Mouse (Mus musculus): ENCODE data around the gene Chaf1a. TPM values are rescaled to one million over a fixed set of nuclear protein-coding genes. Genes with fewer than 3 reads are reported as not detected.

The Chaf1a gene
- 23.5 and 25.0 TPM in 2 replicates for polyA plus RNA-seq (2014; fragmentation: Nextera tagmentation; extraction: Ambion mirVana)

- Histone ChIP-seq H3K27me3 (ENCODE audit: control insufficient read depth, insufficient read depth, low read length) (no peaks in the 10 kb centered on the region), H3K9me3 (ENCODE audit: control insufficient read depth, low read length) (no peaks in the 10 kb centered on the region), H3K4me1 (ENCODE audit: control insufficient read depth, insufficient read depth, low read length) (peaks cover 9% of the 10 kb centered on the region), H3K36me3 (ENCODE audit: control insufficient read depth, insufficient read depth, low read length) (no peaks in the 10 kb centered on the region), H3K27ac (ENCODE audit: low read depth, low read length) (peak within 1 kb of the TSS; percentile 1; the same call in 1 of the 2 replicates), H3K9ac (ENCODE audit: low read length) (peak within 1 kb of the TSS; percentile 77), H3K4me2 (ENCODE audit: low read depth) (peak within 1 kb of the TSS; percentile 80), H3K4me3 (ENCODE audit: low read depth, low read length) (peak within 1 kb of the TSS; percentile 68)
- peak; percentile 97 for DNase-seq (ENCODE audit: low spot score)
- peak; percentile 75 for ATAC-seq (ENCODE audit: insufficient read depth, low FRiP score, low TSS enrichment)
- WGBS = 0% methylated on average over 68 of the region's 68 CpGs
These were observed at the start of gene Chaf1a for GRCm38 (mm10) chr17:56040030-56040856. Gene Chaf1a (plus strand): TSS chr17:56040439.

DNA sequence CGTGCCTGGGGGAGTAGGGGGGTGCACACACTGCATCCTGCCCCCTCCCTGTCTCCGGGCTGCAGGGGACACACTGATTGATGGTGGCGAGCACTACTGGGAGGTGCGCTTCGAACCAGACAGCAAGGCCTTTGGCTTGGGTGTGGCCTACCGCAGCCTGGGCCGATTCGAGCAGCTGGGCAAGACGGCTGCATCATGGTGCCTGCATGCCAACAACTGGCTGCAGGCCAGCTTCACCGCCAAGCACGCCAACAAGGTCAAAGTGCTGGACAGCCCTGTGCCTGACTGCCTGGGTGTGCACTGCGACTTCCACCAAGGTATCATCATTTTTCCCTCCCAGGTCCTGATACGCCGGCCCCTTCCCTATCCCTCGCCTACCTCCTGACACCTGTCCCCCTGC, 44.2 kb upstream of the Chaf1a start:
- no peak overlapping the region for H3K4me3 ChIP-seq (ENCODE audit: low read depth, low read length)
- peaks cover 3% of the 10 kb centered on the region; the same call in 1 of the 2 replicates for H3K27me3 ChIP-seq (ENCODE audit: control insufficient read depth, insufficient read depth, low read length)
- no peak overlapping the region for H3K4me2 ChIP-seq (ENCODE audit: low read depth)
- 88% methylated on average over 15 of the region's 15 CpGs for WGBS
- H3K4me1 ChIP-seq (ENCODE audit: control insufficient read depth, insufficient read depth, low read length) = no peaks in the 10 kb centered on the region
- DNase-seq (ENCODE audit: low spot score) = no peak
- H3K9ac ChIP-seq (ENCODE audit: low read length) = no peak overlapping the region
- no peak for ATAC-seq (ENCODE audit: insufficient read depth, low FRiP score, low TSS enrichment)
- H3K36me3 ChIP-seq (ENCODE audit: control insufficient read depth, insufficient read depth, low read length) = no peaks in the 10 kb centered on the region
- H3K27ac ChIP-seq (ENCODE audit: low read depth, low read length) = no peak overlapping the region
- no peaks in the 10 kb centered on the region for H3K9me3 ChIP-seq (ENCODE audit: control insufficient read depth, low read length)

- Histone ChIP-seq H3K9me3 (ENCODE audit: control insufficient read depth, low read length) (no peaks in the 10 kb centered on the region), H3K27ac (ENCODE audit: low read depth, low read length) (no peak overlapping the region), H3K27me3 (ENCODE audit: control insufficient read depth, insufficient read depth, low read length) (peaks cover 3% of the 10 kb centered on the region; the same call in 1 of the 2 replicates), H3K4me3 (ENCODE audit: low read depth, low read length) (0 out of 2 replicates have a peak overlapping the region, but pooled peaks have one; percentile 1), H3K9ac (ENCODE audit: low read length) (no peak overlapping the region), H3K4me1 (ENCODE audit: control insufficient read depth, insufficient read depth, low read length) (no peaks in the 10 kb centered on the region), H3K4me2 (ENCODE audit: low read depth) (peak overlapping the region; percentile 25; the same call in 1 of the 2 replicates), H3K36me3 (ENCODE audit: control insufficient read depth, insufficient read depth, low read length) (no peaks in the 10 kb centered on the region)
- ATAC-seq (ENCODE audit: insufficient read depth, low FRiP score, low TSS enrichment) = peak; percentile 36
- no peak for DNase-seq (ENCODE audit: low spot score)
- 5% methylated on average over 30 of the region's 30 CpGs for WGBS
These were observed 40.3 kb upstream of the Chaf1a start for GRCm38 (mm10) chr17:55999794-56000499.

DNA sequence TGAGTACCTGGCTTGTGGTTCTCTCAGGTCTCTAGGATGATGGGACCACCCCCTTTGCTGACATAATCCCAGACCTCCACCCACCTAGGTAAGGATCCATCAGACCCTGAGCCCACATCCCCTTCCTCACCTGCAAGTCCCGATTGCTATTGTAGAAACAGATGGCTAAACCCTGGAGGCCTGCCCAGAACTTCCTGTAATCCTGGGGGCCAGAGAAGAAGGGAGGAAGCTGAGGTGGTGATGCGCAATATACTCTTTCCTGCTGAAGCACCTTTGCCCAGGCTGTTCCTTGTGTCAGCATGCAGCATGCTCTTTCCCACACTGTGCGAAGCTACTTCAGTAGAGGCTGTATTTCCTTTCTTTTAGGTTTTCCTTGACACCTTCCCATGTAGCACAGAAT, 37.2 kb upstream of the Chaf1a start:
- no peak for DNase-seq (ENCODE audit: low spot score)
- Histone ChIP-seq H3K9me3 (ENCODE audit: control insufficient read depth, low read length) (no peaks in the 10 kb centered on the region), H3K4me3 (ENCODE audit: low read depth, low read length) (no peak overlapping the region), H3K9ac (ENCODE audit: low read length) (no peak overlapping the region), H3K27ac (ENCODE audit: low read depth, low read length) (no peak overlapping the region), H3K4me2 (ENCODE audit: low read depth) (no peak overlapping the region), H3K36me3 (ENCODE audit: control insufficient read depth, insufficient read depth, low read length) (no peaks in the 10 kb centered on the region), H3K4me1 (ENCODE audit: control insufficient read depth, insufficient read depth, low read length) (no peaks in the 10 kb centered on the region), H3K27me3 (ENCODE audit: control insufficient read depth, insufficient read depth, low read length) (peaks cover 5% of the 10 kb centered on the region; the same call in 1 of the 2 replicates)
- ATAC-seq (ENCODE audit: insufficient read depth, low FRiP score, low TSS enrichment) = no peak
- WGBS = 84% methylated on average over 3 of the region's 3 CpGs

DNA sequence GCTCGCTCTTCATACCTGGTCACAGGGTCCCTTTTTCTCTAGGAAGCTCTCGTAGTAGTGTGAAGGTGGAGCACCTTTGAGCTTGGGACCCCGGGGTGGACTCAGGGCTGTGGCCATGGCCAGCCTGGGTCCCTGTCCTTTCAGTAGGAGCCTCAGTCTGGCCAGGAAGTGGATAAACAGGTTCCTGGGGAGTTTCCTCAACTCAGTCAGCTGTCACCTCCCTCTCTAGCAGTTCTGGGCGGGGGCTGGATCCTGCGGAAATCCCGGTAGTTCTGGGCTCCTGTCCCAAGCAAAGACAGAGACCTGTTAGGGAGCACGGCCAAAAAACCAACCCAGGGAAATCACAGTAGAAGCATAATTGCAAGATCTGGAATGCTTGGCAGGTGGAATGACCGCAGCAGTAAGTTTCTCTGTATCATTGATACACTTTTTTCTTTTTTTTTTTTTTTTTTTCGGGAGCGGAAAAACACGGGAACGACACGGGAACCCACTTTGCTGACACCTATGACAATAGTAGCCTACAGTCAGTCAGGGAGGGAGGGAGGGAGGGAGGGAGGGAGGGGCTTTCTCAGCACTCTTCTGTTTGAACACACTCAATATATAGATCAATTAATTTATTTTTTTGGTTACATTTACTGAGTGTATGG, 34.7 kb upstream of the Chaf1a start, which contains the start of the genes Stap2 and Mpnd:
Gene Stap2, minus strand, starts transcription at position 170 of the 647 bp plus-strand sequence.
Gene Mpnd, plus strand, starts transcription at position 297 of the 647 bp plus-strand sequence.
- ATAC-seq (ENCODE audit: insufficient read depth, low FRiP score, low TSS enrichment) (no peak), DNase-seq (ENCODE audit: low spot score) (no peak)
- no peak within 1 kb of the TSS for H3K9ac ChIP-seq (ENCODE audit: low read length)

DNA sequence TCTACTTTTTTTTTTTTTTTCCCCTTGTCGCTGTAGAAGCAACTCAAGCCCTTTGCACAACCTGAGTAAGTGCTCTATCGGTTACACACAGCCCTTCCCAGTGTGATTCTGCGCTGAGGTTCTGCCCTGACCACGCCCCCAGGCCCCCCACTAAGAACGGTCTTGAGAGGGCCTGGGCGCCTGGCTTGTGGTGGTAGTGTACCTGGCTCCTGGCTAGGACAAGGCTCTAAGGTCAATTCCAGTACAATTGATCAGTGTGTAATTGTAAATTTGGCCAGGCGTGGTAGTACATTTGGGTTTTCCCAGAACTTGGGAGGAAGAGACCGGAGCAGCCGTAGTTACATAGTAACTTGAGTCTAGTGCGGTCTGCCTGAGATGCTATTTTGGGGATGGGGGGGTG, 33.3 kb upstream of the Chaf1a start:
- Histone ChIP-seq H3K4me2 (ENCODE audit: low read depth) (no peak overlapping the region), H3K9me3 (ENCODE audit: control insufficient read depth, low read length) (no peaks in the 10 kb centered on the region), H3K9ac (ENCODE audit: low read length) (no peak overlapping the region), H3K27ac (ENCODE audit: low read depth, low read length) (no peak overlapping the region), H3K4me1 (ENCODE audit: control insufficient read depth, insufficient read depth, low read length) (peaks cover 10% of the 10 kb centered on the region), H3K4me3 (ENCODE audit: low read depth, low read length) (no peak overlapping the region), H3K27me3 (ENCODE audit: control insufficient read depth, insufficient read depth, low read length) (0 out of 2 replicates have a peak, but pooled peaks cover 2% of the 10 kb centered on the region), H3K36me3 (ENCODE audit: control insufficient read depth, insufficient read depth, low read length) (peaks cover 6% of the 10 kb centered on the region; the same call in 1 of the 2 replicates)
- DNase-seq (ENCODE audit: low spot score) = no peak
- WGBS = 50% methylated on average over 10 of the region's 10 CpGs
- ATAC-seq (ENCODE audit: insufficient read depth, low FRiP score, low TSS enrichment) = no peak

More for the DNA sequence above, 34.7 kb upstream of the Chaf1a start, which contains the start of the genes Stap2 and Mpnd:
- WGBS = 49% methylated on average over 13 of the region's 13 CpGs
- Histone ChIP-seq H3K4me3 (ENCODE audit: low read depth, low read length) (no peak within 1 kb of the TSS), H3K27ac (ENCODE audit: low read depth, low read length) (no peak within 1 kb of the TSS), H3K36me3 (ENCODE audit: control insufficient read depth, insufficient read depth, low read length) (no peaks in the 10 kb centered on the region), H3K4me2 (ENCODE audit: low read depth) (0 out of 2 replicates have a peak within 1 kb of the TSS, but pooled peaks have one; percentile 2), H3K9me3 (ENCODE audit: control insufficient read depth, low read length) (no peaks in the 10 kb centered on the region), H3K4me1 (ENCODE audit: control insufficient read depth, insufficient read depth, low read length) (peaks cover 10% of the 10 kb centered on the region), H3K27me3 (ENCODE audit: control insufficient read depth, insufficient read depth, low read length) (0 out of 2 replicates have a peak, but pooled peaks cover 2% of the 10 kb centered on the region)

DNA sequence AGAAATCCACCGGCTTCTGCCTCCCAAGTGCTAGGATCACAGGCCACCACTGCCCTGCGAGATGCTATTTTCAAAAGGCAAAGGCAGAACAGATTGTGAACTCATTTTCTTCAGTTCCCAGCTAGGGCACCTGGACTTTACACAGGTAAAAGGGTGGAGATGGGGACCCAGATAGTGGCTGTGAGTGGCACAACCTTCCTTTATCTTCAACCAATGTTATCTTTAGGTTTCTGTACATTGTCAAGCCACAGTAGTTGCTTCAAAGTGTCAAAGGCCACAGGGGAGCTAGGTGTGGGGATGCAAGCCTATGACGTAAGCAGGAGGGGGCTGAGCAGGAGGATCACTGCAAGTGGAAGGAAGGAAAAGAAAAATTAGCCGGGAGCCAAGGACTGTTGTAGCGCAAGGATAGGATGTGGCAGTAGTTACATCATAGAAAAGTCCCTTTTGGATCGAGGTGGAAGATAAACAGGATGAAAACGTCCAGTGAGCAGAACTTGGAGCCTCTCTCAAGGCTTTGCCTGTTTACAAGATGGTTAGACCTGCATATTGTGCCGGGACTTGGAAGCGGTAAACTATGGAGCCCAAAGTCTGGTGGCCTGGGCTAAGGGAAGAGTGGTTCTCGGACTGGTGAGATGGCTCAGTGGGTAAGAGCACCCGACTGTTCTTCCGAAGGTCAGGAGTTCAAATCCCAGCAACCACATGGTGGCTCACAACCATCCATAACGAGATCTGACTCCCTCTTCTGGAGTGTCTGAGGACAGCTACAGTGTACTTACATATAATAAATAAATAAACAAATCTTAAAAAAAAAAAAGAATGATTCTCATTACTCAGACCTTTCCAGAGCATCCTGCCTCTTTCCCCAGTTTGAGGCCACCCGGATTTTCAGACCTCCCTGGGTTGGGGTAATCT, 32.5 kb upstream of the Chaf1a start:
- Histone ChIP-seq H3K4me1 (ENCODE audit: control insufficient read depth, insufficient read depth, low read length) (peaks cover 10% of the 10 kb centered on the region), H3K27me3 (ENCODE audit: control insufficient read depth, insufficient read depth, low read length) (0 out of 2 replicates have a peak, but pooled peaks cover 2% of the 10 kb centered on the region), H3K4me2 (ENCODE audit: low read depth) (peak overlapping the region; percentile 39), H3K4me3 (ENCODE audit: low read depth, low read length) (no peak overlapping the region), H3K9ac (ENCODE audit: low read length) (peak overlapping the region; percentile 32; the same call in 1 of the 2 replicates), H3K27ac (ENCODE audit: low read depth, low read length) (peak overlapping the region; percentile 95), H3K36me3 (ENCODE audit: control insufficient read depth, insufficient read depth, low read length) (peaks cover 7% of the 10 kb centered on the region; the same call in 1 of the 2 replicates), H3K9me3 (ENCODE audit: control insufficient read depth, low read length) (no peaks in the 10 kb centered on the region)
- WGBS = 36% methylated on average over 13 of the region's 14 CpGs
- ATAC-seq (ENCODE audit: insufficient read depth, low FRiP score, low TSS enrichment) (peak; percentile 26; the same call in 1 of the 2 replicates), DNase-seq (ENCODE audit: low spot score) (no peak)
